Mouse (Mus musculus): Measurements from ENCODE around the gene Gm26602. TPM values are rescaled to one million over a fixed set of nuclear protein-coding genes. Genes with fewer than 3 reads are reported as not detected.

Gene Gm26602
- polyA plus RNA-seq, 1 experiment from 2014 or later, result not detected

DNA sequence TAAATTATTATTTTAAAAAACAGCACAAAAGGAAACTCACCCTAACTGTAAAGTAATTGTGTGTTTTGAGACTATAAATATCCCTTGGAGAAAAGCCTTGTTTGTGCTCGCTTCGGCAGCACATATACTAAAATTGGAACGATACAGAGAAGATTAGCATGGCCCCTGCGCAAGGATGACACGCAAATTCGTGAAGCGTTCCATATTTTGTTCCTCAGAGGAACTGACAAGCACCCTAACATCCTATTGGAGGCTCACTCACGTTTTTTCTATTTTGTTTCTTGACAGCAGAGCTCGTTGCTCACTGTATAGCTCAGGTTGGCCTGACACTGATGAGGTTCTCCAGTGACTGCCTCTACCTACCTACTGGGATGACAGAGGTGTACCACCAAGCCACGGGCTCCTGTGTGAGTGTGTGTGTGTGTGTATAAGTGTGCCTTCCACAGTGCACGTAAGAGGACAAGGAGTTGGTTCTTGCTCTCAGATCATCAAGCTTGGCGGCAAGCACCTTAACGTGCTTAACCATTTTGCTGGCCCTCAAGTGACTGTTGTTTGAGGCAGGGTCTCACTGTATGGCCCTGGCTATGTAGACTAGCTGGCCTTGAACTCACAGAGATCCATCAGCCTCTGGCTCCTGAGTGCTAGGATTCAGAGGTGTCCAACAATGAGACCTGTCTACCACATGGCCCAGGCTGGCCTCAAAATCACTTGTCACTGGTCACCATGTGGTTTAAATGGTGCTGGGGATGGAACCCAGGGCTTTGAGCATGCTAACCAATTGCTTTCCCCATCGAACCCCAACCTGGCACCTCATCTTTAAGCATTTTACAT, 1.3 kb upstream of the Gm26602 start:
- Histone ChIP-seq H3K27me3 (no peaks in the 10 kb centered on the region), H3K36me3 (peaks cover 56% of the 10 kb centered on the region), H3K4me1 (peaks cover 17% of the 10 kb centered on the region), H3K4me3 (peak overlapping the region; percentile 79), H3K9ac (peak overlapping the region; percentile 3; the same call in 1 of the 2 replicates), H3K9me3 (no peaks in the 10 kb centered on the region), H3K27ac (peak overlapping the region; percentile 76), H3K4me2 (peak overlapping the region; percentile 57)
- no peak for ATAC-seq (ENCODE audit: insufficient number of reproducible peaks, low FRiP score, low TSS enrichment, low read depth)
- WGBS, result 22% methylated on average over 14 of the region's 14 CpGs

DNA sequence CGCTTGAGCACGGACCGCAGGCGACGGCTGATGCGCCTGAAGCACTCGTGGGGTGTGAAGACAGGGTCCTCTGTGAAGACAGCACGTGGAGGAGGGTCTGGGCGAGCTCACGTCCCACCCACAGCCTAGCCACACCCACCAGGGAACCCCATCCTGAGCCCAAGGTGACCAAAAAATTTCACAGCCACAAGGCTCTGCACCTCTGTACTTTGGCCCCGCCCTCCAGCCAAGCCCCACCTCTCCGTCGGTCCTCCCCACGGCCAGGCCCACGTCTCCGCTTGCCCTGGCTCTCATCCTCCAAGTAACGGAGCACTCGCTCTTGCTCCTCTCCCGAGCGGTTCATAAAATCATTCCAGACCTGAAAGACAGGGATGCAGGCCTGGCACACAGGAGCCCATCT, 1.8 kb downstream of the Gm26602 start:
- peaks cover 40% of the 10 kb centered on the region for H3K4me1 ChIP-seq
- peaks cover 30% of the 10 kb centered on the region for H3K36me3 ChIP-seq
- H3K4me2 ChIP-seq, result no peak overlapping the region
- no peak overlapping the region for H3K27ac ChIP-seq
- no peaks in the 10 kb centered on the region for H3K9me3 ChIP-seq
- H3K27me3 ChIP-seq, result peaks cover under 1% of the 10 kb centered on the region
- no peak for ATAC-seq (ENCODE audit: insufficient number of reproducible peaks, low FRiP score, low TSS enrichment, low read depth)
- H3K4me3 ChIP-seq, result no peak overlapping the region
- WGBS, result 54% methylated on average over 20 of the region's 20 CpGs
- no peak overlapping the region for H3K9ac ChIP-seq

DNA sequence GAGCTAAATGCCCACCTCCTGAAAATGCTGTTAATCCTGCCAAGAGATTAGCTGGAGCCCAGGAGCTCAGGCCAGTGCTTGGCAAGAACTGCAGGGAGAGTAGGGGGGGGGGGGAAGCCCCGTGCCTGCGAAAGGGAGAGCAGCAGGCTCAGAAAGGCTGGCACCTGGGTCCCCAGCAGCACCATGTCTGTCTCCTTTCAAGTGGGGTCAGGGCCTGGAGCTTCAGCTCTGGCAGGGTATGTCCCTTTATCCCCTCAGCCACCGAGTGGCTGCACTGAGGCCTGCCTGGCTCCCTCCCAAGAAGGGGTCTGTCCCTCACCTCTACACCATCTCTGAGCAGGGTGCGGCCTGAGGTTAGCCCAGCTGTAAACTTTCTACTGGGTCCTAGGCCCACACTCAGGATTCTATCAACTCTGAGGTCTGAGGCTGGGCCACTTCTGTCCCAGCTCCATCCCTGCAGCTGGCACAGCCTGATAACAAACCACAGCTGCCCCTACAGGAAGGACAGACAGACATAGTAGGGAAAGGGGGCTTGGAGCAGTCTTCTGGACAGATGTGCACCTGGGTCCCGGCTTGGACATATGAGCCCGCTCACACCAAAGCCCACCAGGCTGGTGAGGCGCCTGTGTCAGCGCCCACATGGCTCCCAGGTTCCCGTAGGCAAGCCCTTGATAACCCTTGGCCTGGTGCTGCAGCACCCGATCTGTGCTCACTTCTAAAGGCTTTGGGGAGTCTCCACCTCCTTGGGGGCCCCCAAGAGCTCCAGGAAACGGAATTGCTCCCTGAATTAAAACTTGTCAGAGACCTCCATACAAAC, 3.7 kb downstream of the Gm26602 start:
- no peaks in the 10 kb centered on the region for H3K9me3 ChIP-seq
- H3K4me2 ChIP-seq, result no peak overlapping the region
- H3K4me3 ChIP-seq, result no peak overlapping the region
- ATAC-seq (ENCODE audit: insufficient number of reproducible peaks, low FRiP score, low TSS enrichment, low read depth), result no peak
- 0 out of 2 replicates have a peak overlapping the region, but pooled peaks have one; percentile 7 for H3K9ac ChIP-seq
- H3K36me3 ChIP-seq, result peaks cover 30% of the 10 kb centered on the region
- WGBS, result 65% methylated on average over 11 of the region's 11 CpGs
- peaks cover 47% of the 10 kb centered on the region for H3K4me1 ChIP-seq
- peaks cover 20% of the 10 kb centered on the region for H3K27me3 ChIP-seq
- H3K27ac ChIP-seq, result no peak overlapping the region

DNA sequence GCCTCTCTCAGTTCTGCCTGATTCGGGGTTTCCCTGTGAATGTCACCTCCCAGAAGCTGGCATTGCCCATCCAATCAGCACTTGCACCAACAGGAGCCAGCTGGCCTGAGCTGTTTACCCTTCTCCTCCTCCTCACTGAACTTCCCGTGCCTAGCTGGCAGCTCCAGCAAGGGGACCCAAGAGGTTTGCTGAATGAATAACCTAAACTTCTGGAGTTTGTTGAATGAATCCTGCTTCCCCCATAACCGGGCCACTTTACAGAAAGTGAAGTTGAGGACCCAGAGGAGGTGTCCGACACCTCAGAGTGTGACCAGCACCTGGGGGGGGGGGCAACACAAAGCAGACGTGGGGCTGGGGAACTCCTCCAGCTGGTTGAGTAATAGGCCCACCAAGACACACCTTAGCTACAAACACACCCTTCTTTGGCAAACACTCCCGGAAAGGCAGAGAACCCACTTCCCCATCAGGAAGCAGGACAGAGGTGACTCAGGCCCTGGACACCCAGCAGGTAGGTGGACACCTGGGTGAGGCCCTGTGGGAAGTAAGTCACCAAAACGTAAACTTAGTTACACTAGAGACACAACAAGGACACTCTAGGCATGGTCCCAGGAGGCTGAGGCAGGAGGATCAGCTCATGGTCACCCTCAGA, 4.4 kb downstream of the Gm26602 start:
- Histone ChIP-seq H3K9me3 (no peaks in the 10 kb centered on the region), H3K36me3 (peaks cover 30% of the 10 kb centered on the region), H3K4me3 (no peak overlapping the region), H3K4me2 (peak overlapping the region; percentile 84; the same call in 1 of the 2 replicates), H3K4me1 (peaks cover 46% of the 10 kb centered on the region), H3K9ac (0 out of 2 replicates have a peak overlapping the region, but pooled peaks have one; percentile 7), H3K27ac (peak overlapping the region; percentile 30; the same call in 1 of the 2 replicates), H3K27me3 (peaks cover 28% of the 10 kb centered on the region)
- no peak for ATAC-seq (ENCODE audit: insufficient number of reproducible peaks, low FRiP score, low TSS enrichment, low read depth)
- WGBS, result 60% methylated on average over 7 of the region's 7 CpGs

DNA sequence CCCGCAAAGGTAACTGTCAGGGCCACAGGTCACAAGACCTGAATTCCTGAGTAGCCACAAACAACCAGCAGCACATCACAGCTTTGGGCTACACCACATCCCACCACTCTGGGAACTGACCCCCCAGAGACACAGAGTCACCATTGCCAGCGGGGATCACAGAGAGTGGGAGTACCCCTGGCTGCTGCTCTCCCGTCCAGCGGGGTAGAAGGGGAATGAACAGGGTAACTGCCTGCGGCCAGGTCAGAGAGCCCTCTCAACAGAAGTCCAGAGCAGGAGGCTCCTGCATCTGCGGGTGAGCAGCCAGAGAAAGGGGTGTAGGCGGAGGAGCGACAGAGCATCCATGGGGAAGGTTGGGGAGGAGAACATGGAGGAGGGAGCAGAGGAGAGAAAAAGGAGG, 5.4 kb downstream of the Gm26602 start:
- Histone ChIP-seq H3K4me1 (peaks cover 53% of the 10 kb centered on the region), H3K27ac (peak overlapping the region; percentile 84; the same call in 1 of the 2 replicates), H3K36me3 (peaks cover 22% of the 10 kb centered on the region), H3K4me3 (peak overlapping the region; percentile 82), H3K9ac (peak overlapping the region; percentile 96), H3K9me3 (no peaks in the 10 kb centered on the region), H3K27me3 (peaks cover 38% of the 10 kb centered on the region), H3K4me2 (peak overlapping the region; percentile 84)
- no peak for ATAC-seq (ENCODE audit: insufficient number of reproducible peaks, low FRiP score, low TSS enrichment, low read depth)
- WGBS, result 8% methylated on average over 8 of the region's 8 CpGs

DNA sequence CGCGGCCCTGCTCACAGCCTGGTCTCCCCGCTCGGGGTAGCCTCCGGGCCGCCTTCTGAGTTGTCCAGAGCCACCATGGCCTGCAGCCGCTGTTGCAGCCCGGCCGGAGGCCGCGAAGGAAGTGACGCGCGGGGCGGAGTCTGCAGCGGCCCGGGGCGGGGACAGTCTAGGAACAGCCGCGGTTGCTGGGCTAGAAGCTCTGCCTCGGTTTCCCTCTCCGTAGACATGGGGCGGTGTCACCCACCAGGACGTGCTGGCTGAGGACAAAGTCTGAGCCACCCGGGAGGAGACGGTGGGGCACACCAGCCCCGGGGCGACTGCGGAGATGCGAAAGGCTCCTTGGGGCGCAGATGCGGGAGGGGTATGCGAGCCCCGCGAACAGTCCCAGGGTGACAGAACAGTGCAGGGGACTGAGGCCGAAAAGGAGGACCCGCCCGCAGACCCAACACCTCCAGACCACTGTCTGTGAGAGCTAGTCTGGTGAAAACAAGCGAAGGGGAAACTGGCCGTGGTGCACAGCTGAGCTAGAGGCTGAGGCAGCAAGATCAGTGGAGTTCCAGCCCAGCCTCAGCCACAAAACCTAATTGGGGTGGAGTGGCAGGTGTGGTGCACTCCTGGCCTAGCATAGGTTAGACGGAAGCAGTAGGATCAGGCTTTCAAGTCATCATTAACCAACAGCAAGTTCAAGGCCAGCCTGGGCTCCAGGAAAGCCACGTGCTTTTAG, 6.3 kb downstream of the Gm26602 start, which contains the start of gene Kiss1r:
Kiss1r (plus strand) TSS at position 164 of the 724 bp plus-strand sequence.
- peaks cover 61% of the 10 kb centered on the region for H3K4me1 ChIP-seq
- H3K4me3 ChIP-seq, result peak within 1 kb of the TSS; percentile 82
- ATAC-seq (ENCODE audit: insufficient number of reproducible peaks, low FRiP score, low TSS enrichment, low read depth), result peak; percentile 74
- peaks cover 46% of the 10 kb centered on the region for H3K27me3 ChIP-seq
- peak within 1 kb of the TSS; percentile 84 for H3K27ac ChIP-seq
- H3K4me2 ChIP-seq, result peak within 1 kb of the TSS; percentile 84
- no peaks in the 10 kb centered on the region for H3K9me3 ChIP-seq
- 2% methylated on average over 42 of the region's 42 CpGs for WGBS
- H3K36me3 ChIP-seq, result peaks cover 13% of the 10 kb centered on the region
- H3K9ac ChIP-seq, result peak within 1 kb of the TSS; percentile 96

DNA sequence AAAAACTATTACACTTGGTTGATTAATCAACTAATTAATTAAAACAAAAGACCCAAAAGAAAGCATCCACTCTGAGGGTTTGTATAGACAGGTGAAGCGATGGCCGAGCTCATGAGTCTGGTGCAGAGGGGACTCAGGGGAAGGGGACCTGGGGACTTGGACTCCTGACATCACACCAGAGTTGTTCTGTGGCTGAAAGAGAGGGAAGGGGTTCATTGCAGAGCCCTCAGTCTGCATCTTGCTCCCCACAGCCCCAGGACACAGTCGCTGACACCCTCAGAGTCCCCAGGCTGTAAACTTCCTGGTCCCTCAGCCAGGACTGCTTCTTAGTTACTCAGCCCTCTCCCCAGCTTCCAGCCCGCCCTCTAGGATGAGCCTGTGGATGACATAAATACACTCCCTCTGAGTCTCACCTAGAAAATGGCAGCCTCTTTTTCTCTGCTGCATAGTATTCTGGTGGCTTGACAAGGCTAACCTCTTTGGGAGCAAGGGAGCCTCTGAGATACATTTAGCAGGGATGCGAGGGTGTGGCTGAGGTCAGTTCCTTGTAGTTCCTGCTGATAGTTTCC, 7.0 kb downstream of the Gm26602 start:
- peaks cover 53% of the 10 kb centered on the region for H3K27me3 ChIP-seq
- H3K4me2 ChIP-seq, result peak overlapping the region; percentile 84
- H3K4me3 ChIP-seq, result peak overlapping the region; percentile 82
- no peak for ATAC-seq (ENCODE audit: insufficient number of reproducible peaks, low FRiP score, low TSS enrichment, low read depth)
- H3K4me1 ChIP-seq, result peaks cover 61% of the 10 kb centered on the region
- WGBS, result 68% methylated on average over 5 of the region's 5 CpGs
- no peak overlapping the region for H3K27ac ChIP-seq
- no peaks in the 10 kb centered on the region for H3K9me3 ChIP-seq
- H3K36me3 ChIP-seq, result peaks cover 8% of the 10 kb centered on the region
- H3K9ac ChIP-seq, result peak overlapping the region; percentile 96; the same call in 1 of the 2 replicates

DNA sequence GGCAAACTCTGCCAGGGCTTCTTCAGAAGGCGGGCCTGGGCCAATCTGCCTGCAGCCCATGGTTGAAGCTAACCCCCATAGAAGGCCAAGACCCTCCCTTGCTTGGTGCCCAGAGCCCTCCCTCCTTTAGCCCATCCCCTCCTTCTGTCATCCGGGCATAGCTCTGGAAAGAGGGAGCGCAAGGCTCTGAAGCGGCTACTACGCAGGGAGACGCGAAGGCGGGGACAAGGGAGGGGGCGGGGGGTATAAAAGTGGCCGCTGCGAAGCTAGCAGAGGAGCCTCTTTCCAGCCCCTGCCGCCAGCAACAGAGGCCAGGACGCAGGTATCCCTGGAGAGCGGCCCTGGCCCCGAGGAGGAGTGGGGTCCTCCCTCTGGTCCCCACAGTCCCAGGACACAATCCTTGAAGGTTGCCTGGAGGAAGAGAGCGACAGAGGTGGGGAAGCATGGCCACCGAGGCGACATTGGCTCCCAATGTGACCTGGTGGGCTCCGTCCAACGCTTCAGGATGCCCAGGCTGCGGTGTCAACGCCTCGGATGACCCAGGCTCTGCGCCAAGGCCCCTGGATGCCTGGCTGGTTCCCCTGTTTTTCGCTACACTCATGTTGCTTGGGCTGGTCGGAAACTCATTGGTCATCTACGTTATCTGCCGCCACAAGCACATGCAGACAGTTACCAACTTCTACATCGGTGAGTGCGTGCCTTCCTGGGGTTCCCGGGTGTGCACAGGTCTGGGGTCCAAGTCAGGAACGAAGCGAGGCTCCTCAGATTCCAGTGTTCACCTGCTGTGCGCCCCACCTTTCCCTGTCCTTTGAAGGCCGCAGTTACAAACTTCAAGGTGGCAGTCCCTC, 7.8 kb downstream of the Gm26602 start:
- H3K9ac ChIP-seq, result no peak overlapping the region
- ATAC-seq (ENCODE audit: insufficient number of reproducible peaks, low FRiP score, low TSS enrichment, low read depth), result no peak
- 10% methylated on average over 35 of the region's 35 CpGs for WGBS

DNA sequence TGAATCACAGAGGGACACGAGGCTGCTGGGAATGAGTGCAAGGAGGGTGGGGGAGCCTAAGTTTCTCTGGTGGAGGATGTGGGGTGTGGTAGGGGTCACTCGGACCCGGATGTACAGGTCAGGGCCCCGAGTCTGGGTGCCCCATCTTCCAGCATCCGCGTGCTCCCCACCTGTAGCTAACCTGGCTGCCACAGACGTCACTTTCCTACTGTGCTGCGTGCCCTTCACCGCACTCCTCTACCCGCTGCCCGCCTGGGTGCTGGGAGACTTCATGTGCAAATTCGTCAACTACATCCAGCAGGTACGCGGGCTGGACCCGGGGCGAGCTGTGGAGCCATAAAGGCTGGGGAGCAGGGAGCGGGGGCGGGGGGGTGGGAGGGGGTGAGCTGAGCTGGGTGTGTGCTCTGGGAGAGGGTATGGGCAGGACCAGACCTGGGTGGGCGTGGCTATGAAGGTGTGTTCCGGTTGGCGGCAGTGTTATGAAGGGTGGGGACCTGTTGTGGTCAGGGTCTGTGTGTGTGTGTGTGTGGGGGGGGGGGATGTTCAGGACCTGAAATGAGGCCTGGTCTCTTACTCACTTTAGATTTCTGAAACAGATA, 8.7 kb downstream of the Gm26602 start:
- peaks cover 65% of the 10 kb centered on the region for H3K27me3 ChIP-seq
- H3K4me2 ChIP-seq, result peak overlapping the region; percentile 19
- 4% methylated on average over 20 of the region's 21 CpGs for WGBS
- no peak for ATAC-seq (ENCODE audit: insufficient number of reproducible peaks, low FRiP score, low TSS enrichment, low read depth)
- H3K4me3 ChIP-seq, result peak overlapping the region; percentile 20
- no peak overlapping the region for H3K27ac ChIP-seq
- H3K36me3 ChIP-seq, result no peaks in the 10 kb centered on the region
- no peak overlapping the region for H3K9ac ChIP-seq
- no peaks in the 10 kb centered on the region for H3K9me3 ChIP-seq
- H3K4me1 ChIP-seq, result peaks cover 54% of the 10 kb centered on the region

More for the DNA sequence above, 7.8 kb downstream of the Gm26602 start:
- Histone ChIP-seq H3K27ac (no peak overlapping the region), H3K4me3 (peak overlapping the region; percentile 23), H3K27me3 (peaks cover 61% of the 10 kb centered on the region), H3K9me3 (no peaks in the 10 kb centered on the region), H3K4me2 (peak overlapping the region; percentile 32), H3K4me1 (peaks cover 61% of the 10 kb centered on the region), H3K36me3 (peaks cover under 1% of the 10 kb centered on the region)
